Mouse (Mus musculus): ENCODE data around the gene Tnfrsf23. TPM values are rescaled to one million over a fixed set of nuclear protein-coding genes. Genes with fewer than 3 reads are reported as not detected.

Gene Tnfrsf23
- total RNA-seq, 2 experiments from 2014 or later = 1.0 to 1.1 TPM

Other genes with a start within 250 kb of the Tnfrsf23 start
- gene Cdkn1c, start 224.8 kb downstream of the Tnfrsf23 start, total RNA-seq (2021) = 10 to 100 TPM; 11.9 to 13.3 TPM
- gene Slc22a18, start 212.1 kb downstream of the Tnfrsf23 start, total RNA-seq (2021) = under 1 TPM; 0.68 to 0.86 TPM
- gene Phlda2, start 182.7 kb downstream of the Tnfrsf23 start, total RNA-seq (2021) = not detected
- 100 to 1,000 TPM; 110 to 119 TPM for gene Nap1l4, start 136.8 kb downstream of the Tnfrsf23 start, total RNA-seq (2021)
- gene Cars, start 85.8 kb downstream of the Tnfrsf23 start, total RNA-seq (2021) = 10 to 100 TPM; 53.2 to 57.8 TPM
- gene Tnfrsf26, start 57.1 kb downstream of the Tnfrsf23 start, total RNA-seq (2021) = not detected
- gene Tnfrsf22, start 36.2 kb downstream of the Tnfrsf23 start, total RNA-seq (2021) = 1 to 10 TPM; 1.7 to 2.1 TPM
- gene Osbpl5, start 71.1 kb upstream of the Tnfrsf23 start, total RNA-seq (2021) = 10 to 100 TPM; 34.1 to 36.6 TPM
- not detected for gene Mrgprg, start 81.1 kb upstream of the Tnfrsf23 start, total RNA-seq (2021)
- 1 to 10 TPM; 6.4 to 7.2 TPM for gene Mrgpre, start 98.6 kb upstream of the Tnfrsf23 start, total RNA-seq (2021)
- gene Nadsyn1, start 137.0 kb upstream of the Tnfrsf23 start, total RNA-seq (2021) = 1 to 10 TPM; 4.7 to 9.0 TPM
- gene Dhcr7, start 137.3 kb upstream of the Tnfrsf23 start, total RNA-seq (2021) = 10 to 100 TPM; 34.4 to 36.7 TPM
- gene Gm498, start 181.0 kb upstream of the Tnfrsf23 start, total RNA-seq (2021) = not detected